Mouse (Mus musculus): ENCODE measurements at regions not wholly inside any gene's neighbourhood (a gene's known extent, or its start where the extent isn't known, plus 50 kb on each side); places are given as distances from the start of the nearest gene placed in this dataset.

GRCm38 (mm10) chr14:80083724-80084123, 99.8 kb downstream of the Olfm4 start:
- DNase-seq, result no peak

DNA sequence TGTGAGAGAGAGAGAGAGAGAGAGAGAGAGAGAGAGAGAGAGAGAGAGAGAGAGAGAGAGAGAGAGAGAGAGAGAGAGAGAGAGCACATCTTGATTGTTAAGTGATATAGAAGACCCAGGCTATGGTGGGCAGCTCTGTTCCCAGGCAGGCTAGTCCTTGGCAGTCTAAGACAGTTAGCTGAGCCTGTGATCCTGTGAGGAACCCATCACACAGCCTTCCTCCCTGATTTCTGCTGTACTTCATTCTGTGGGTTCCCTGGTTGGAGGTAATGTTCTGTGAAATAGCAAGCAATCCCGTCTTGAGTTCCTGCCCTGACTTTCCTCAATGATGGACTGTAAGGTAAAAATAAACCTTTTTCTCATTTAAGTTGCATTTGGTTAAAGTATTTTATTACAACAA, 113.4 kb downstream of the Olfm4 start:
- DNase-seq, result no peak

DNA sequence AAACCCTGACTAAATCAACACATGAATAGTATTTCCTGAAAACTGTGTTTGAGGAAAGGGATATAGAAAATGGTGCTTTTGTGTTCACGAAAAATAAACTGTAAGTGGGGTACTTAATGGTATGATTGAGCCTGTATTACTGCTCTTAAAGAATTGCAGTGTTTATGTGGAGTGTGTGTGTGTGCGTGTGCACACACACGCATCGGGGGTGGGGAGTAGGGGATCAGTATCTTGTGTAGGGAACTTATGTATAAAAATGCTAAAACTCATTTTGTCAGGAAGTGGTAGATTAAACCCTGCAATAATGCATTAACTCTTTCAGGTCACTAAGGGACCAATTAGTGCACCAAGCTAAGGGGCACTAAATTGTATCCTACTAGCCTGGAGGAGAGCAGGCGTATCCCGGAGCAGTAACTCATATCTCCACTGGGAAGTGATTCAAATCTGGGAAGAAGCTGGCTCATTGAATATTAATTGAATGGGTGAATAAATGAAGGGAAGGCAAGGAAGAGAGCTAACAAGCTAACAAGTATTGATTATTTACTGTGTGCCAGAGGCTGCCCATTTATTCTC, 129.3 kb downstream of the Olfm4 start:
- no peak for DNase-seq

GRCm38 (mm10) chr14:80114326-80114725, 130.4 kb downstream of the Olfm4 start:
- DNase-seq, result no peak

DNA sequence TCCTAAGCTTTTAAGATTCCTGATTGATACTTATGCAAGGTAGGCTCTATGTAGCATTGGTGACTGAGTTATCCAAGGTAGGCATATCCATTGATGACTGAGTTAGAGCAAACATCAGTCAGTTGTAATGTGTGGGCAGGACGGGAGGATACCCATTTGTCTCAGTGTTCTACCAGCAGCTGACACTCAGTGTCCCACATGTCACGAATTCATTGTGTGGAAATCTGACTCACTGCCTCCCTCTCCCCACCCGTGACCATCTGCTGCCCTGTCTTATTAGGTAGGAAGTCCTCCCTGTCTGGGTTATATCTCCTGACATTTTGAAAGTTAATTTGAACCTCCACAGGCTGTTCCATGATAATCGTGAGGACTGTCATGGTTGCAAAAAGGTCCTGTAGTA, 141.3 kb downstream of the Olfm4 start:
- DNase-seq, result peak; percentile 19 to 28

DNA sequence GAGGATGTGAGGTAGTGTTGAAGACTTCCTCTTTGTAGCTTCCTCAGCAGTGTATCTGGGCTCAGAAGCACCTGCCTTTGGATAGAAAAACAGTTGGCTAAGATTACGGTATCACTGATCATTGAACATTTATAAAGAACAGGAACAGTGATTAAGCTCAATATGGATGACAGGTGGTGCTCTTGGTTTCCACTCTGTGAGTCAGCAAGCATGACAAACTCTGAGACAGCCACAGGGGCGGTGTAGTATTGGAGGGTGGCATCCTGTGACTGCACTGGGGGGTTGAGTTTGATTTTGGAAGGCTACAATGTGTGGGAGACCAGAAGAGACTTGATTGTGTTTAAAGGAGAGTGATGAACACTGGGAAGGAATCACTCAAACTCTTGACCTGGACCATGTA, 144.3 kb downstream of the Olfm4 start:
- DNase-seq, result no peak

- DNase-seq, result no peak
Measured at GRCm38 (mm10) chr14:80137541-80137940, 153.7 kb downstream of the Olfm4 start.

GRCm38 (mm10) chr14:80138991-80139791, 155.3 kb downstream of the Olfm4 start:
- DNase-seq, result no peak

- DNase-seq, result peak in 1 of 2 experiments; percentile 26
Measured at GRCm38 (mm10) chr14:80157002-80157401, 173.1 kb downstream of the Olfm4 start.

DNA sequence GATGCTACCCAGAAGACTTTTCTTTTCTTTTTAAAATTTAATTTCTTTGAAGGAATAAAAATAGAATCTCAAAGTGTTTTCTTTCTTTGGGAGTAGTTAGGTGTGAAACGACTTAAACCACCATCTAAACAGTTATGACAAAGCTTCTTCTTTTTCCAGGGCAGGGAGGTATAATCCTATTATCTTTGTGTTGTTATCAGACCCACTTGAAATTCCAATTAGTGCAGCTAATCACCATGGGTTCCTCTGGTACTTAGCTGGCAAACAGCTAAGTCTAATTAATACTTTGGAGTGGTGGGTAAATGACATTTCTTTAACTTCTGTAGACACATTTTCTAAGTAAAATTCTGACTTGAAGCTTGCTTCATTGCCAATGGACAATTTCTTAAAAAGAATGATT, 185.3 kb downstream of the Olfm4 start:
- no peak for DNase-seq

GRCm38 (mm10) chr14:80170450-80171180, 186.7 kb downstream of the Olfm4 start:
- no peak for DNase-seq

DNA sequence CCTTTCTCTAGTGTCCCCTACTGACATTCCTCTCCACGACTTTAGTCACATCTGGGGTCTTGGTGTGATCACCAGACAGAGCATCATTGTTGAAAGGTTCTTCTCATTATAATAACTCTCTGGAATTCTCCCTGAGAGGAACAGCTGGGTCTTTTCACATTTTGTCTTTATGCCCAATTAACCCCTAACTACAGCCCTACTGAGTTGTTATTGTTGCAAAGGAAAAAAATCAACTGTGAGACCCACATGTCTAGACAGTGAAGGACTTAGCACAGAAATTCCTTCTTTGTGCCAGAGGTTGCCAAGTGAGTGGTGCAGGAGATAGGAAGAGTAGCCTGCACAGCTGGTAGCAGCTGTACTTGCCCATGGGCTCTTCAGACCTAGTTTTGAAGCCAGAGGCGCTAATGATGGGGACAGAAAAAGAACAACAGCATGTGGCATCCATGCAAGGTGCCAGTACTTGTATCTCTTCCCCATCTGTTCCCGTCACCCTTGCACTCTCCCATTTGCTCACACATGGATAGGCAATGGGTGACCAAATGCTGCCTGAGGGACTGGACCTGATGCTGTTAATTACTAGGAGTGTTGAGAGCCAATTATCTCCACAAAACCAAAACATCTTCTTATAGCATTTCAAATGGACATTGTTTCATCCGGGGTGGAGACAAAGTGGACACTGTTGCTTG, 189.1 kb downstream of the Olfm4 start:
- DNase-seq, result peak; percentile 11 to 36

DNA sequence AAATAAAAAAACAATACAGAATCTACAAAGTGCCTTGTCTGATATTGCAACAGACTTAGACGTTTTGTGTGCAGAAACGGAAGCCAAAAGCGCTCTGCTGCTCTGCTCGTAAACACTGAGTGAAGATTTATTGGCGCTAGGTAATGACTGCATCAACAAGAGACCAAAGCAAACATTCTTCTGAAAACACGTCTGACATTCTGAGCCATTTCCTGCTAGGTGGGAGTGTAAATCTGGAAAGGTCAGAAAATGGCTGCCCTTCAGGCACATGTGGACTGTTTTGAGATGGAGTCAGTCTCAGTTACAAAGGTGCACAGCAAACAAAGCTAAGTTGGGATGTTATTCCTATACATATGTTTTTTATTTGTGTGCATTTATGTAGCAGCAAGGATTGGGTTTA, 192.6 kb downstream of the Olfm4 start:
- no peak for DNase-seq

- DNase-seq, result no peak
Measured at GRCm38 (mm10) chr14:80195041-80195440, 211.2 kb downstream of the Olfm4 start.

- DNase-seq, result peak; percentile 62 to 73
Measured at GRCm38 (mm10) chr14:80212916-80213315, 229.0 kb downstream of the Olfm4 start.

DNA sequence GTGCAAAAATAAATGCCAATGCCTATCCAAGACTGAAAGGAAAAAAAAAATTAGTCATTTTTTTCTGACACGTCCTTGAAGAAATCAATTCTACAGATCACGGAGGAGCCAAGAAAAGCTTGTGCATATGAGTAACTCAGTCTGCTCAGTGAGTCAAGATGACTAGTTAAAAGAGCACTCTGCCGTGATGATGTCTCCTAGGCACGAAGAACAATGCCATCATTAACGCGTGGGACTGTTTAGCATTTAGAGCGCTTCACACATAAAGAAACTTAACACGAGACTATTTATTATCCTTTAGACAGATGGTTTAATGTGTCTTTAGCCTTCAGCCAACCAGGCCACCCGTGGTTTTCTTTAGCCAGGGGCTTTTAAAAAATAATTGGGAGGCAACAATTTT, 229.8 kb downstream of the Olfm4 start:
- DNase-seq, result no peak

DNA sequence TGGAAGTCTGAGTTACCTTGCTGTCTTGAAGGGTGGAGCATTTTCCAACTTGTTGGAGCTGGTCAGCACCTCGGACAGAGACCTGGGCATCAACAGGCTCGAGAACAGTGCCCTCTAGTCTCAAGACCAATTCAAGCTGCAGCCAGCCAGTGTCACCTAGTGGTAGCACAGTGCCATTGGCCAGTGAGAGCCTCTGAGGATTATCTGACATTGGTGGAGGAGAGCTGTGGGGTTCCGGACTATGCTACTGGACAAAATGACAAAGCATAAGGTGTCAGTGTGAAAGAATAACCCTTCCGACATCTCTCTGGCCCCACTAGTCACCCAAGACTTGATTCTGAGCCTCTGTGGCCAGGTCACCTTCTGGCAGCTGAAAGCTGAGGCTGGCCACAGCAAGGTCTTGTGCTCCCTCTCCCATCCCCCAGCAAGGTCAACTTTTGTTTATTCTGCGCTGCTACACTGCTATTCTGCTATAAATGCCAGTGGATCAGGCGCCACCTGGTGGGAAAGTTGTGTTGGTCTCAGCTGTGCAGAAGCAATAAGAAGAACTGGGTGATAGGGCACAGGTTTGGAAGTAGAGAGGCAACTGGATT, 232.2 kb downstream of the Olfm4 start:
- peak; percentile 81 to 82 for DNase-seq

DNA sequence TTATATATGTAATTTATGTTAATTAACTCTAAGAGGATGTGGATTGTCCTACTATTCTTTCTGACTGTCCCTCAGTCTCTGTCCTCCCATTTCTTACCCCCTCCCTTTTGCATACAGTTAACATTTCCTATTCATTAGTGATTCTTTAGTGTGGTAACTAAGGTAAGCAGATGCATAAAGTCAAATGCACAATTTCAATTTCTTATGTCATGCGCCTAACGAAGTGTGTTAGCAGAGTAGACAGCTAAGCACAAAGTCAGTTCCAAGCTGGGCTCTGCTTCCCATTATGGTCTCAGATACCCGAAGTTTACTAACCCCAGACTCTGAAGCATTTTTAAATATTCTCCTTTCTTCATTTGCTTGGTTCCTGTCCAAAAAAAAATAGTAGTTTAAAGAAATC, 248.2 kb downstream of the Olfm4 start:
- DNase-seq, result no peak

GRCm38 (mm10) chr14:80232976-80233375, 249.1 kb downstream of the Olfm4 start:
- DNase-seq, result peak; percentile 86 to 90

- peak in 1 of 2 experiments; percentile 21 for DNase-seq
Measured at GRCm38 (mm10) chr14:80237136-80237535, 253.3 kb downstream of the Olfm4 start.

GRCm38 (mm10) chr14:80237552-80237951, 253.7 kb downstream of the Olfm4 start:
- DNase-seq, result peak in 1 of 2 experiments; percentile 12

GRCm38 (mm10) chr14:80244640-80245302, 260.9 kb downstream of the Olfm4 start:
- peak; percentile 67 to 75 for DNase-seq
